In the genomic region with DNA sequence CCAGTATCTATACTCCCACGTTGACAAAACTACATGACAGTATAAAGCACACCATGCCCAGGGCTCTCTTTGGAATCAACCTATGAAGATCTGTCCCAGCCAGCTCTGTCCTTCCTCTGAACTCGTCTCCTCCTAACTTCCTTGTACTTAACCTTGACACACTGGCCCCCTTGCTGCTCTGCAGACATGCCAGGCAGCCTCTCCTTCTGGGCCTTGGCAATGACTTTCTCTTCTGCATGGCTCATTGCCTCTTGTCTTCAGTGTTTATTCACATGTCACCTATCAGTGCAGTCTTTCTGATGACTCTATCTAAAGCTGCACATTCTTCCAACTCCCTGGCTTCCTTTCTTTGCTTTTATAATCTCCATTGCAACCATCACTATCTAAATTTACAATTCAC, we compare ENCODE assay signal across 24 mouse cellular contexts.
DNase-seq lines count a peak whose midpoint lies in the region; ATAC-seq and TF ChIP-seq lines count a peak whose summit lies in the region.
"Had no signal": no experiment of that assay in that cellular context is flagged by ENCODE, and none has a peak within 500 bp of the region (broad histone marks: within the 10 kb centered on the region; RNA-seq: fewer than 3 reads in every experiment).

No protein-coding gene starts in this region.

- ATAC-seq in hindbrain, postnatal 0 days: 0 out of 2 replicates have a peak, but pooled peaks have one; percentile 64
- ATAC-seq in kidney, embryonic 16.5 days (ENCODE audit: low FRiP score, low TSS enrichment): peak; percentile 78
- ATAC-seq in midbrain, postnatal 0 days (ENCODE audit: low FRiP score): no peak
- no peak for ATAC-seq in midbrain, embryonic 13.5 days
- ATAC-seq: activated CD4-positive, CD25-positive, alpha-beta regulatory T cell, adult 4 months; forebrain, embryonic 13.5 days; forebrain, embryonic 16.5 days had no signal

- WGBS in hindbrain, postnatal 0 days: 35% methylated on average over 2 of the region's 2 CpGs
- 60% methylated on average over 2 of the region's 2 CpGs for WGBS in hindbrain, embryonic 10.5 days
- WGBS in kidney, embryonic 16.5 days: 23% methylated on average over 2 of the region's 2 CpGs
- 20% methylated on average over 2 of the region's 2 CpGs for WGBS in kidney, adult 2 months
- WGBS in midbrain, postnatal 0 days: 46% methylated on average over 2 of the region's 2 CpGs
- 57% methylated on average over 2 of the region's 2 CpGs for WGBS in midbrain, embryonic 13.5 days

- H3K9me3 ChIP-seq in hindbrain, postnatal 0 days (ENCODE audit: low read length): no peaks in the 10 kb centered on the region
- no peaks in the 10 kb centered on the region for H3K9me3 ChIP-seq in hindbrain, embryonic 10.5 days
- no peaks in the 10 kb centered on the region for H3K9me3 ChIP-seq in kidney, embryonic 16.5 days (ENCODE audit: low read length)
- no peaks in the 10 kb centered on the region for H3K9me3 ChIP-seq in midbrain, postnatal 0 days (ENCODE audit: low read length)
- H3K9me3 ChIP-seq in midbrain, embryonic 13.5 days: no peaks in the 10 kb centered on the region
- H3K9me3 ChIP-seq: forebrain, embryonic 10.5 days; forebrain, embryonic 13.5 days; heart, embryonic 10.5 days; heart, embryonic 13.5 days; hindbrain, embryonic 13.5 days had no signal

- no peak for TF ChIP-seq CTCF in hindbrain, postnatal 0 days (IDR thresholded peaks at IDR 0.05; ENCODE audit: low read depth)
- no peak for TF ChIP-seq CTCF in kidney, adult 2 months (conservative IDR thresholded peaks at IDR 0.05; ENCODE audit: insufficient read depth, insufficient read length, low read depth, low read length)
- TF ChIP-seq CTCF in midbrain, postnatal 0 days (IDR thresholded peaks at IDR 0.05): no peak

- no peak overlapping the region for H3K4me2 ChIP-seq in hindbrain, postnatal 0 days (ENCODE audit: low read depth, low read length)
- no peak overlapping the region for H3K4me2 ChIP-seq in kidney, embryonic 16.5 days (replicated peaks; ENCODE audit: low read depth, low read length)
- no peak overlapping the region for H3K4me2 ChIP-seq in midbrain, postnatal 0 days (ENCODE audit: low read depth, low read length, poor library complexity, severe bottlenecking)
- H3K4me2 ChIP-seq in midbrain, embryonic 13.5 days (replicated peaks): no peak overlapping the region
- H3K4me2 ChIP-seq: forebrain, embryonic 13.5 days; heart, embryonic 13.5 days; hindbrain, embryonic 13.5 days had no signal

- no peaks in the 10 kb centered on the region for H3K4me1 ChIP-seq in hindbrain, postnatal 0 days (ENCODE audit: insufficient read depth, low read length)
- no peaks in the 10 kb centered on the region for H3K4me1 ChIP-seq in hindbrain, embryonic 10.5 days (replicated peaks)
- H3K4me1 ChIP-seq in kidney, embryonic 16.5 days (ENCODE audit: insufficient read depth, low read length): peaks cover 3% of the 10 kb centered on the region; the same call in 1 of the 2 replicates
- H3K4me1 ChIP-seq in kidney, adult 2 months (ENCODE audit: control insufficient read depth, insufficient read depth, low read length): no peaks in the 10 kb centered on the region
- no peaks in the 10 kb centered on the region for H3K4me1 ChIP-seq in midbrain, postnatal 0 days (ENCODE audit: insufficient read depth, low read length)
- no peaks in the 10 kb centered on the region for H3K4me1 ChIP-seq in midbrain, embryonic 13.5 days (replicated peaks)
- H3K4me1 ChIP-seq: forebrain, embryonic 13.5 days; heart, embryonic 10.5 days; heart, embryonic 13.5 days; hindbrain, embryonic 13.5 days had no signal

- no peak overlapping the region for H3K27ac ChIP-seq in hindbrain, postnatal 0 days
- no peak overlapping the region for H3K27ac ChIP-seq in hindbrain, embryonic 10.5 days
- no peak overlapping the region for H3K27ac ChIP-seq in kidney, embryonic 16.5 days (ENCODE audit: low read length)
- no peak overlapping the region for H3K27ac ChIP-seq in kidney, adult 2 months (ENCODE audit: insufficient read depth, low read depth, low read length)
- H3K27ac ChIP-seq in midbrain, postnatal 0 days (ENCODE audit: low read depth, low read length): no peak overlapping the region
- H3K27ac ChIP-seq in midbrain, embryonic 13.5 days: no peak overlapping the region
- H3K27ac ChIP-seq: forebrain, embryonic 10.5 days; forebrain, embryonic 13.5 days; heart, adult 2 months; heart, embryonic 10.5 days; heart, embryonic 13.5 days; hindbrain, embryonic 13.5 days had no signal

- H3K4me3 ChIP-seq in hindbrain, postnatal 0 days (ENCODE audit: low read length): no peak overlapping the region
- H3K4me3 ChIP-seq in hindbrain, embryonic 10.5 days: no peak overlapping the region
- no peak overlapping the region for H3K4me3 ChIP-seq in kidney, embryonic 16.5 days (ENCODE audit: low read length)
- H3K4me3 ChIP-seq in kidney, adult 2 months (ENCODE audit: insufficient read depth, low read depth, low read length): no peak overlapping the region
- no peak overlapping the region for H3K4me3 ChIP-seq in midbrain, postnatal 0 days (ENCODE audit: low read depth, low read length)
- H3K4me3 ChIP-seq in midbrain, embryonic 13.5 days (replicated peaks): no peak overlapping the region
- H3K4me3 ChIP-seq: forebrain, embryonic 10.5 days; forebrain, embryonic 13.5 days; heart, adult 2 months; heart, embryonic 10.5 days; heart, embryonic 13.5 days; hindbrain, embryonic 13.5 days had no signal

- DNase-seq in cerebellum, postnatal 10 days: peak; percentile 57 to 62
- DNase-seq in cerebellum, adult 9-10 months: no peak
- DNase-seq in hindbrain, postnatal 0 days (ENCODE audit: low spot score): peak; percentile 51
- DNase-seq in hindbrain, embryonic 10.5 days (ENCODE audit: low spot score): no peak
- DNase-seq in kidney, adult 2 months: no peak
- peak; percentile 50 for DNase-seq in midbrain, postnatal 0 days (ENCODE audit: low spot score)
- DNase-seq: adrenal gland, adult 8-10 months; adrenal gland, postnatal 25 days; cerebellum, adult 18-20 months; cerebellum, adult 9-11 months; gastrocnemius, postnatal 10 days; gastrocnemius, postnatal 36 days; heart, adult 2 months; heart, postnatal 14 days; heart, postnatal 4 days had no signal

- H3K27me3 ChIP-seq in hindbrain, postnatal 0 days (ENCODE audit: insufficient read depth, low read length): no peaks in the 10 kb centered on the region
- no peaks in the 10 kb centered on the region for H3K27me3 ChIP-seq in hindbrain, embryonic 10.5 days (ENCODE audit: insufficient read depth, poor library complexity, severe bottlenecking)
- H3K27me3 ChIP-seq in kidney, embryonic 16.5 days (ENCODE audit: insufficient read depth, low read length): no peaks in the 10 kb centered on the region
- no peaks in the 10 kb centered on the region for H3K27me3 ChIP-seq in kidney, adult 2 months (replicated peaks; ENCODE audit: control insufficient read depth, insufficient read depth, low read length)
- no peaks in the 10 kb centered on the region for H3K27me3 ChIP-seq in midbrain, postnatal 0 days (ENCODE audit: insufficient read depth, low read length)
- H3K27me3 ChIP-seq in midbrain, embryonic 13.5 days: no peaks in the 10 kb centered on the region; the same call in 1 of the 2 replicates
- H3K27me3 ChIP-seq: forebrain, embryonic 13.5 days; heart, embryonic 13.5 days; hindbrain, embryonic 13.5 days had no signal

- TF ChIP-seq POLR2A in kidney, adult 2 months (IDR thresholded peaks at IDR 0.05; ENCODE audit: low read depth, low read length): no peak

- no peaks in the 10 kb centered on the region for H3K36me3 ChIP-seq in hindbrain, postnatal 0 days (ENCODE audit: insufficient read depth, low read length)
- no peaks in the 10 kb centered on the region for H3K36me3 ChIP-seq in hindbrain, embryonic 10.5 days
- no peaks in the 10 kb centered on the region for H3K36me3 ChIP-seq in kidney, embryonic 16.5 days (ENCODE audit: insufficient read depth, low read length)
- H3K36me3 ChIP-seq in kidney, adult 2 months (ENCODE audit: control insufficient read depth, insufficient read depth, low read length): no peaks in the 10 kb centered on the region
- H3K36me3 ChIP-seq in midbrain, postnatal 0 days (ENCODE audit: insufficient read depth, low read length): no peaks in the 10 kb centered on the region
- no peaks in the 10 kb centered on the region for H3K36me3 ChIP-seq in midbrain, embryonic 13.5 days
- H3K36me3 ChIP-seq: forebrain, embryonic 10.5 days; heart, embryonic 10.5 days; heart, embryonic 13.5 days; hindbrain, embryonic 13.5 days had no signal

- no peak overlapping the region for H3K9ac ChIP-seq in hindbrain, postnatal 0 days (replicated peaks; ENCODE audit: low read length)
- no peak overlapping the region for H3K9ac ChIP-seq in kidney, embryonic 16.5 days (replicated peaks; ENCODE audit: low read length)
- no peak overlapping the region for H3K9ac ChIP-seq in midbrain, postnatal 0 days (replicated peaks; ENCODE audit: low read length, poor library complexity, severe bottlenecking)
- H3K9ac ChIP-seq in midbrain, embryonic 13.5 days (replicated peaks): no peak overlapping the region
- H3K9ac ChIP-seq: forebrain, embryonic 13.5 days; heart, embryonic 13.5 days; hindbrain, embryonic 13.5 days had no signal

Comparison
In these comparisons a context has a peak if more than half of its experiments do, and no peak if none do; other contexts are left out.
1. DNase-seq: peak in cerebellum, postnatal 10 days (2 of 2), hindbrain, postnatal 0 days (single experiment) and midbrain, postnatal 0 days (single experiment); none in cerebellum, adult 9-10 months (single experiment), hindbrain, embryonic 10.5 days (single experiment) and kidney, adult 2 months (single experiment).
2. ATAC-seq: peak in hindbrain, postnatal 0 days (single experiment) and kidney, embryonic 16.5 days (single experiment); none in midbrain, postnatal 0 days (single experiment) and midbrain, embryonic 13.5 days (single experiment).